Mouse (Mus musculus): Measurements from ENCODE around the gene Taar7e.

DNA sequence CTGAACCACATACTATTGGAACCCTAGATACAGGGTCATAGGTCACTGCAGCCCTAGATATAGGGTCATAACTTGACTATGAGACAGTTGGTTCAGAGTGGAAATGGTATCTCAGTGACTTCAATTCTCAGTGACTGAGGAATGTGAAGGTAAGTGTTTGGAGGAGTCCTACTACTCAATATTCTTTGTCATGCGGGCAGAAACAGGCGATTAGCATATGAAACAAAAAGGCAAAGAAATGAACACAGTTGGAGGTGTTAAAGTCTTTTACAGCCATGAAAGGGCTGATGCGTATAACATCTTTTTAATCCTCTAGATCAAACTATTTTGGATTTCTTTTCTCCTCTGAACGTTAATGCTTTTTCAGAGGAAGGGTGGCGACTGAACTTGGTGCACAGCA lies 48.5 kb downstream of the Taar7e start:
- TF ChIP-seq CTCF (IDR thresholded peaks at IDR 0.05; ENCODE audit: extremely low read depth, insufficient read depth, insufficient read length, insufficient replicate concordance) (no peak), POLR2A (IDR thresholded peaks at IDR 0.05; ENCODE audit: low read depth, low read length) (no peak)
